Mouse (Mus musculus): ENCODE data around the gene Cbx2. TPM values are rescaled to one million over a fixed set of nuclear protein-coding genes. Genes with fewer than 3 reads are reported as not detected.

Gene Cbx2
- polyA plus RNA-seq, 1 experiment: 11.6 TPM

- Histone ChIP-seq H3K36me3 (ENCODE audit: control insufficient read depth, insufficient read depth, low read length, poor library complexity, severe bottlenecking) (no peaks in the 10 kb centered on the region), H3K27ac (ENCODE audit: insufficient read depth, low read length) (no peak overlapping the region), H3K27me3 (ENCODE audit: control insufficient read depth, insufficient read depth, low read length, poor library complexity, severe bottlenecking) (peaks cover 52% of the 10 kb centered on the region), H3K4me1 (ENCODE audit: control insufficient read depth, insufficient read depth, low read length) (peaks cover 5% of the 10 kb centered on the region), H3K4me3 (ENCODE audit: low read depth, low read length) (no peak overlapping the region), H3K9ac (ENCODE audit: low read depth, poor library complexity, severe bottlenecking) (no peak overlapping the region), H3K9me3 (replicated peaks; ENCODE audit: control insufficient read depth, insufficient read depth, low read length, poor library complexity, severe bottlenecking) (no peaks in the 10 kb centered on the region)
- TF ChIP-seq POLR2A (IDR thresholded peaks at IDR 0.05; ENCODE audit: insufficient read depth, low read length) (no peak), CTCF (IDR thresholded peaks at IDR 0.05; ENCODE audit: low read depth, low read length) (no peak), EP300 (IDR thresholded peaks at IDR 0.05; ENCODE audit: insufficient read depth, low read depth, low read length) (no peak)
Measured at GRCm38 (mm10) chr11:119058041-119058995, 35.6 kb downstream of the Cbx2 start.

DNA sequence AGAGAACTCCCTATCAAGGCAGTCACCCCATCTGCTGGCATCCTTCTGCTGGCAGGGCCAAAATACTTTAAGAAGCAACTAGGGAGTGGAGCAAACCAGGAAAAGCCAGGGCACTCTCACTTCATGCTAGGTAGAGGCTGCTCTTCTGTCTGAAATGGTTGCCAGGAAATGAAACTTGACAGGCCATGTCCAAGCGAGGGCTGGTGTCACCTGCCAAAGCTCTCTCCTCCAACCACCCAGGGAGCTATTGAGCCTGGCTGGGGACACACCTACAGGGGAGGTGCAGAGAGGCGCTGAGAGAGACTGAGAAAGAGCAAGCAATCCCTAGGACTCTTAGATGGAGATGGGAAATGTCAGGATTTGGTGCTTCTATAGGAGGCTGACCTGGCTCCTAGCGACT is 36.5 kb downstream of the Cbx2 start:
- H3K9me3 ChIP-seq (replicated peaks; ENCODE audit: control insufficient read depth, insufficient read depth, low read length, poor library complexity, severe bottlenecking): no peaks in the 10 kb centered on the region
- H3K4me1 ChIP-seq (ENCODE audit: control insufficient read depth, insufficient read depth, low read length): peaks cover 5% of the 10 kb centered on the region
- TF ChIP-seq EP300 (IDR thresholded peaks at IDR 0.05; ENCODE audit: insufficient read depth, low read depth, low read length): no peak
- TF ChIP-seq CTCF (IDR thresholded peaks at IDR 0.05; ENCODE audit: low read depth, low read length): no peak
- no peak for TF ChIP-seq POLR2A (IDR thresholded peaks at IDR 0.05; ENCODE audit: insufficient read depth, low read length)
- no peak overlapping the region for H3K9ac ChIP-seq (ENCODE audit: low read depth, poor library complexity, severe bottlenecking)
- no peaks in the 10 kb centered on the region for H3K36me3 ChIP-seq (ENCODE audit: control insufficient read depth, insufficient read depth, low read length, poor library complexity, severe bottlenecking)
- no peak overlapping the region for H3K4me3 ChIP-seq (ENCODE audit: low read depth, low read length)
- no peak overlapping the region for H3K27ac ChIP-seq (ENCODE audit: insufficient read depth, low read length)
- peaks cover 47% of the 10 kb centered on the region for H3K27me3 ChIP-seq (ENCODE audit: control insufficient read depth, insufficient read depth, low read length, poor library complexity, severe bottlenecking)

- Histone ChIP-seq H3K36me3 (ENCODE audit: control insufficient read depth, insufficient read depth, low read length, poor library complexity, severe bottlenecking) (no peaks in the 10 kb centered on the region), H3K27me3 (ENCODE audit: control insufficient read depth, insufficient read depth, low read length, poor library complexity, severe bottlenecking) (no peaks in the 10 kb centered on the region), H3K27ac (ENCODE audit: insufficient read depth, low read length) (no peak overlapping the region), H3K4me1 (ENCODE audit: control insufficient read depth, insufficient read depth, low read length) (no peaks in the 10 kb centered on the region), H3K9ac (ENCODE audit: low read depth, poor library complexity, severe bottlenecking) (no peak overlapping the region), H3K4me3 (ENCODE audit: low read depth, low read length) (no peak overlapping the region), H3K9me3 (replicated peaks; ENCODE audit: control insufficient read depth, insufficient read depth, low read length, poor library complexity, severe bottlenecking) (no peaks in the 10 kb centered on the region)
- TF ChIP-seq CTCF (IDR thresholded peaks at IDR 0.05; ENCODE audit: low read depth, low read length) (no peak), POLR2A (IDR thresholded peaks at IDR 0.05; ENCODE audit: insufficient read depth, low read length) (no peak), EP300 (IDR thresholded peaks at IDR 0.05; ENCODE audit: insufficient read depth, low read depth, low read length) (no peak)
Measured at GRCm38 (mm10) chr11:119066841-119067240, 44.1 kb downstream of the Cbx2 start.

DNA sequence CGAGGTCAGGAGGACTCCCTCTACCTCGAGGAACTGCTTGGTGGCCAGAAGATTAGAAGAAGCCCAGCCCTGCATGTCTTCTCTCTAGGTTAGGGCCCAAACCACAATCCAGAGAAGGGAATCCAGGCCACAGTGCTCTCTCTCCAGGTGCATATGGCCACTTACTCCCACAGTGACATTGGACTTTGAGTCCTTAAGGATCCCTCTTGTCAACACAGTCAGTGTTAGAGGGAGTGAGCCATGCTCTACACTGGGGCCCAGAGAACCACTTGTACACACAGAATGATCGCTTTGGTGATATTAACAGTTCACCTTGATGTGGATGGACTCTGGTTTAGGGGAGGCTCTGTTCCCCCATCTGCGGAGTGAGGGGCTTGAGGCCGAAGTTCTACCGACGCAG is 49.5 kb downstream of the Cbx2 start:
- Histone ChIP-seq H3K4me1 (ENCODE audit: control insufficient read depth, insufficient read depth, low read length) (no peaks in the 10 kb centered on the region), H3K27ac (ENCODE audit: insufficient read depth, low read length) (no peak overlapping the region), H3K9ac (ENCODE audit: low read depth, poor library complexity, severe bottlenecking) (no peak overlapping the region), H3K9me3 (replicated peaks; ENCODE audit: control insufficient read depth, insufficient read depth, low read length, poor library complexity, severe bottlenecking) (no peaks in the 10 kb centered on the region), H3K27me3 (ENCODE audit: control insufficient read depth, insufficient read depth, low read length, poor library complexity, severe bottlenecking) (no peaks in the 10 kb centered on the region), H3K4me3 (ENCODE audit: low read depth, low read length) (no peak overlapping the region), H3K36me3 (ENCODE audit: control insufficient read depth, insufficient read depth, low read length, poor library complexity, severe bottlenecking) (no peaks in the 10 kb centered on the region)
- TF ChIP-seq POLR2A (IDR thresholded peaks at IDR 0.05; ENCODE audit: insufficient read depth, low read length) (no peak), CTCF (IDR thresholded peaks at IDR 0.05; ENCODE audit: low read depth, low read length) (no peak), EP300 (IDR thresholded peaks at IDR 0.05; ENCODE audit: insufficient read depth, low read depth, low read length) (no peak)

- Histone ChIP-seq H3K9ac (ENCODE audit: low read depth, poor library complexity, severe bottlenecking) (no peak overlapping the region), H3K9me3 (replicated peaks; ENCODE audit: control insufficient read depth, insufficient read depth, low read length, poor library complexity, severe bottlenecking) (no peaks in the 10 kb centered on the region), H3K27ac (ENCODE audit: insufficient read depth, low read length) (no peak overlapping the region), H3K4me1 (ENCODE audit: control insufficient read depth, insufficient read depth, low read length) (no peaks in the 10 kb centered on the region), H3K36me3 (ENCODE audit: control insufficient read depth, insufficient read depth, low read length, poor library complexity, severe bottlenecking) (no peaks in the 10 kb centered on the region), H3K4me3 (ENCODE audit: low read depth, low read length) (no peak overlapping the region), H3K27me3 (ENCODE audit: control insufficient read depth, insufficient read depth, low read length, poor library complexity, severe bottlenecking) (no peaks in the 10 kb centered on the region)
- TF ChIP-seq CTCF (IDR thresholded peaks at IDR 0.05; ENCODE audit: low read depth, low read length) (no peak), POLR2A (IDR thresholded peaks at IDR 0.05; ENCODE audit: insufficient read depth, low read length) (no peak), EP300 (IDR thresholded peaks at IDR 0.05; ENCODE audit: insufficient read depth, low read depth, low read length) (no peak)
Measured at GRCm38 (mm10) chr11:119072986-119073385, 50.2 kb downstream of the Cbx2 start.

DNA sequence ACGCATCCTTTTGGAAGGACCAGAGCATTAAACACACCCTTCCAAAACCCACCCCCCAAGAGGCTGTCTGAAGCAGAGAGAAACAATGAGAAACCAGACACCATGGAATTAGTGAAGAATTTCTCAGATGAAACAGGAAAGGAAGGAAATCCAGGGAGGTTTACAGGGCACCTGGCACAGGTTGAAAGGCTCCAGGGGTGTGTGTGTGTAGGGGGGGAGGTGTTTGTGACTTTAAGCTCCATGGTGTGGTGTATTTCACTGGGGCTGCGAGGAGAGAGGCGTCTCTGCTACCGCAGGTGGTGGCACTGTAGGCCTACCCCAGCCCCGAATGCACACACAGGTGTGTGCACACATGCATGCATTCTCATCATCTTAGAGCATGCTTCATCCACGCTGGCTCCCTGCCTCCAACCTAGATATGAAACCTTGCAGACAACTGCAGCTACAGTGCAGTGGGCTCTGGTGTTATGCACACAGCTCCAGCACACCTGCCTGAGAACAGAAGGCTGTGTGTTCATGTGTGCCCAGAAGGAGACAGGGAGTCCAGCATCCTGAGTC is 51.2 kb downstream of the Cbx2 start:
- Histone ChIP-seq H3K9ac (ENCODE audit: low read depth, poor library complexity, severe bottlenecking) (no peak overlapping the region), H3K27ac (ENCODE audit: insufficient read depth, low read length) (no peak overlapping the region), H3K4me1 (ENCODE audit: control insufficient read depth, insufficient read depth, low read length) (no peaks in the 10 kb centered on the region), H3K27me3 (ENCODE audit: control insufficient read depth, insufficient read depth, low read length, poor library complexity, severe bottlenecking) (no peaks in the 10 kb centered on the region), H3K9me3 (replicated peaks; ENCODE audit: control insufficient read depth, insufficient read depth, low read length, poor library complexity, severe bottlenecking) (no peaks in the 10 kb centered on the region), H3K36me3 (ENCODE audit: control insufficient read depth, insufficient read depth, low read length, poor library complexity, severe bottlenecking) (no peaks in the 10 kb centered on the region), H3K4me3 (ENCODE audit: low read depth, low read length) (no peak overlapping the region)
- TF ChIP-seq POLR2A (IDR thresholded peaks at IDR 0.05; ENCODE audit: insufficient read depth, low read length) (no peak), EP300 (IDR thresholded peaks at IDR 0.05; ENCODE audit: insufficient read depth, low read depth, low read length) (no peak), CTCF (IDR thresholded peaks at IDR 0.05; ENCODE audit: low read depth, low read length) (no peak)
